Mouse (Mus musculus) neural tube, embryonic 13.5 days (tissue): Measurements from ENCODE around the gene Plcb4. TPM values are rescaled to one million over a fixed set of nuclear protein-coding genes. Genes with fewer than 3 reads are reported as not detected.
"Not testable (repeated sequence)": the region's sequence is repeated elsewhere in the genome, so short reads cannot be mapped to it uniquely, and the experiment has no call there.

Experiments
- ATAC-seq: fragments of 200-750 bp; cut with Nextera tagmentation; 2 replicates; pipeline ENCODE4 v1.8.0; 2017; ENCODE audit warnings: low read depth, mild to moderate bottlenecking, moderate TSS enrichment, moderate library complexity
- H3K27ac ChIP-seq: fragments of 300-500 bp; sonication (generic); replicated peaks from 2 replicates; pipeline ENCODE4 v1.5.1; 2015; ENCODE audit warnings: moderate library complexity, mild to moderate bottlenecking, inconsistent platforms
- H3K27me3 ChIP-seq: fragments of 300-500 bp; sonication (generic); 2 replicates; pipeline ENCODE4 v1.6.1; 2015; ENCODE audit warnings: mild to moderate bottlenecking, inconsistent platforms
- H3K36me3 ChIP-seq: fragments of 300-500 bp; sonication (generic); 2 replicates; pipeline ENCODE4 v1.6.1; 2015; ENCODE audit warnings: mild to moderate bottlenecking, inconsistent platforms
- H3K4me1 ChIP-seq: fragments of 300-500 bp; sonication (generic); replicated peaks from 2 replicates; pipeline ENCODE4 v1.6.1; 2015; ENCODE audit warnings: inconsistent platforms
- H3K4me2 ChIP-seq: fragments of 300-500 bp; sonication (generic); 2 replicates; pipeline ENCODE4 v1.6.1; 2015; ENCODE audit warnings: inconsistent platforms, mild to moderate bottlenecking, moderate library complexity
- H3K4me3 ChIP-seq: fragments of 300-500 bp; sonication (generic); 2 replicates; pipeline ENCODE4 v1.5.1; 2015; ENCODE audit warnings: mild to moderate bottlenecking, inconsistent platforms
- H3K9ac ChIP-seq: fragments of 300-500 bp; sonication (generic); 2 replicates; pipeline ENCODE4 v1.6.1; 2015; ENCODE audit warnings: moderate library complexity, mild to moderate bottlenecking, inconsistent platforms
- H3K9me3 ChIP-seq: fragments of 300-500 bp; sonication (generic); 2 replicates; pipeline ENCODE4 v1.6.1; 2016; ENCODE audit warnings: inconsistent platforms
- WGBS: fragments of 180-500 bp; shearing (Covaris S2); methylation state at CpG from one replicate; pipeline ENCODE4 v1.1.7; 2015; 5-methylcytosine and 5-hydroxymethylcytosine counted together
- polyA plus RNA-seq: library from polyadenylated mRNA; unstranded; fragments of >200 nt; fragmentation: Nextera tagmentation; extraction: Ambion mirVana; gene quantifications from 2 replicates; pipeline ENCODE4 v1.2.1, GENCODE M21; 2015

Gene Plcb4
- polyA plus RNA-seq, 1 experiment from 2014 or later: 38.2 TPM

GRCm38 (mm10) chr2:135891686-135892085 is 232.9 kb downstream of the Plcb4 start:
- no peak for ATAC-seq
- H3K9ac ChIP-seq: no peak overlapping the region
- no peaks in the 10 kb centered on the region for H3K27me3 ChIP-seq
- no peaks in the 10 kb centered on the region for H3K9me3 ChIP-seq
- H3K27ac ChIP-seq: no peak overlapping the region
- H3K4me1 ChIP-seq: no peaks in the 10 kb centered on the region
- 85% methylated on average over 5 of the region's 5 CpGs for WGBS
- no peaks in the 10 kb centered on the region for H3K36me3 ChIP-seq
- no peak overlapping the region for H3K4me3 ChIP-seq
- H3K4me2 ChIP-seq: no peak overlapping the region

- H3K36me3 ChIP-seq: no peaks in the 10 kb centered on the region
- H3K27me3 ChIP-seq: no peaks in the 10 kb centered on the region
- no peak overlapping the region for H3K9ac ChIP-seq
- H3K27ac ChIP-seq: no peak overlapping the region
- H3K4me3 ChIP-seq: no peak overlapping the region
- H3K4me2 ChIP-seq: no peak overlapping the region
- WGBS: 67% methylated on average over 2 of the region's 2 CpGs
- no peak for ATAC-seq
- H3K9me3 ChIP-seq: no peaks in the 10 kb centered on the region
- no peaks in the 10 kb centered on the region for H3K4me1 ChIP-seq
Observed at GRCm38 (mm10) chr2:135894582-135894981, 235.8 kb downstream of the Plcb4 start.

- no peak overlapping the region for H3K4me2 ChIP-seq
- H3K9ac ChIP-seq: no peak overlapping the region
- no peaks in the 10 kb centered on the region for H3K36me3 ChIP-seq
- no peak overlapping the region for H3K4me3 ChIP-seq
- no peak overlapping the region for H3K27ac ChIP-seq
- H3K27me3 ChIP-seq: no peaks in the 10 kb centered on the region
- ATAC-seq: no peak
- no peaks in the 10 kb centered on the region for H3K9me3 ChIP-seq
- 64% methylated on average over 4 of the region's 4 CpGs for WGBS
- no peaks in the 10 kb centered on the region for H3K4me1 ChIP-seq
Observed at GRCm38 (mm10) chr2:135898025-135898424, 239.2 kb downstream of the Plcb4 start.

- not testable (repeated sequence) for H3K36me3 ChIP-seq, H3K27ac ChIP-seq, ATAC-seq, H3K27me3 ChIP-seq, H3K9me3 ChIP-seq, H3K9ac ChIP-seq, H3K4me1 ChIP-seq, H3K4me2 ChIP-seq, H3K4me3 ChIP-seq
- WGBS: 94% methylated on average over 4 of the region's 4 CpGs
Observed at GRCm38 (mm10) chr2:135899931-135900330, 241.1 kb downstream of the Plcb4 start.

GRCm38 (mm10) chr2:135901015-135901414 is 242.2 kb downstream of the Plcb4 start:
- H3K4me1 ChIP-seq: no peaks in the 10 kb centered on the region
- H3K36me3 ChIP-seq: no peaks in the 10 kb centered on the region
- H3K4me2 ChIP-seq: no peak overlapping the region
- WGBS: 93% methylated on average over 4 of the region's 4 CpGs
- no peak for ATAC-seq
- H3K9ac ChIP-seq: no peak overlapping the region
- no peaks in the 10 kb centered on the region for H3K9me3 ChIP-seq
- H3K4me3 ChIP-seq: no peak overlapping the region
- no peaks in the 10 kb centered on the region for H3K27me3 ChIP-seq
- no peak overlapping the region for H3K27ac ChIP-seq

- Histone ChIP-seq H3K4me1 (no peaks in the 10 kb centered on the region), H3K9ac (no peak overlapping the region), H3K27me3 (no peaks in the 10 kb centered on the region), H3K36me3 (no peaks in the 10 kb centered on the region), H3K4me3 (no peak overlapping the region), H3K27ac (no peak overlapping the region), H3K4me2 (no peak overlapping the region), H3K9me3 (no peaks in the 10 kb centered on the region)
- no peak for ATAC-seq
- 62% methylated on average over 4 of the region's 4 CpGs for WGBS
Observed at GRCm38 (mm10) chr2:135904262-135904661, 245.5 kb downstream of the Plcb4 start.

- WGBS: 93% methylated on average over 4 of the region's 4 CpGs
- no peaks in the 10 kb centered on the region for H3K4me1 ChIP-seq
- H3K27ac ChIP-seq: no peak overlapping the region
- H3K9ac ChIP-seq: no peak overlapping the region
- H3K36me3 ChIP-seq: no peaks in the 10 kb centered on the region
- H3K4me3 ChIP-seq: no peak overlapping the region
- H3K9me3 ChIP-seq: no peaks in the 10 kb centered on the region
- no peaks in the 10 kb centered on the region for H3K27me3 ChIP-seq
- ATAC-seq: no peak
- H3K4me2 ChIP-seq: no peak overlapping the region
Observed at GRCm38 (mm10) chr2:135904791-135905190, 246.0 kb downstream of the Plcb4 start.

- Histone ChIP-seq H3K4me3 (no peak overlapping the region), H3K9me3 (no peaks in the 10 kb centered on the region), H3K27ac (no peak overlapping the region), H3K9ac (no peak overlapping the region), H3K36me3 (no peaks in the 10 kb centered on the region), H3K4me1 (no peaks in the 10 kb centered on the region), H3K27me3 (no peaks in the 10 kb centered on the region), H3K4me2 (no peak overlapping the region)
- ATAC-seq: no peak
- WGBS: 81% methylated on average over 8 of the region's 8 CpGs
Observed at GRCm38 (mm10) chr2:135914343-135915261, 255.8 kb downstream of the Plcb4 start.

GRCm38 (mm10) chr2:135915928-135916327 is 257.1 kb downstream of the Plcb4 start:
- H3K9ac ChIP-seq: no peak overlapping the region
- 74% methylated on average over 10 of the region's 10 CpGs for WGBS
- H3K4me1 ChIP-seq: no peaks in the 10 kb centered on the region
- no peaks in the 10 kb centered on the region for H3K9me3 ChIP-seq
- H3K4me2 ChIP-seq: no peak overlapping the region
- H3K4me3 ChIP-seq: no peak overlapping the region
- ATAC-seq: no peak
- H3K27me3 ChIP-seq: no peaks in the 10 kb centered on the region
- no peak overlapping the region for H3K27ac ChIP-seq
- H3K36me3 ChIP-seq: no peaks in the 10 kb centered on the region

GRCm38 (mm10) chr2:135917000-135917399 is 258.2 kb downstream of the Plcb4 start:
- no peak overlapping the region for H3K4me2 ChIP-seq
- no peak for ATAC-seq
- H3K27me3 ChIP-seq: no peaks in the 10 kb centered on the region
- WGBS: 81% methylated on average over 3 of the region's 3 CpGs
- no peaks in the 10 kb centered on the region for H3K36me3 ChIP-seq
- H3K9ac ChIP-seq: no peak overlapping the region
- H3K9me3 ChIP-seq: no peaks in the 10 kb centered on the region
- H3K27ac ChIP-seq: no peak overlapping the region
- H3K4me1 ChIP-seq: no peaks in the 10 kb centered on the region
- no peak overlapping the region for H3K4me3 ChIP-seq

- no peak overlapping the region for H3K27ac ChIP-seq
- 81% methylated on average over 5 of the region's 5 CpGs for WGBS
- H3K4me1 ChIP-seq: no peaks in the 10 kb centered on the region
- ATAC-seq: no peak
- H3K27me3 ChIP-seq: no peaks in the 10 kb centered on the region
- no peaks in the 10 kb centered on the region for H3K36me3 ChIP-seq
- H3K9ac ChIP-seq: no peak overlapping the region
- no peak overlapping the region for H3K4me2 ChIP-seq
- H3K4me3 ChIP-seq: no peak overlapping the region
- H3K9me3 ChIP-seq: no peaks in the 10 kb centered on the region
Observed at GRCm38 (mm10) chr2:135918116-135918515, 259.3 kb downstream of the Plcb4 start.

GRCm38 (mm10) chr2:135919641-135920040 is 260.8 kb downstream of the Plcb4 start:
- Histone ChIP-seq H3K4me1 (no peaks in the 10 kb centered on the region), H3K27ac (no peak overlapping the region), H3K4me2 (no peak overlapping the region), H3K27me3 (no peaks in the 10 kb centered on the region), H3K36me3 (no peaks in the 10 kb centered on the region), H3K9me3 (no peaks in the 10 kb centered on the region), H3K4me3 (no peak overlapping the region), H3K9ac (no peak overlapping the region)
- no peak for ATAC-seq
- 76% methylated on average over 6 of the region's 6 CpGs for WGBS
